Mouse (Mus musculus) intestine, postnatal 0 days (tissue): ENCODE measurements at regions not wholly inside any gene's neighbourhood (a gene's known extent, or its start where the extent isn't known, plus 50 kb on each side); places are given as distances from the start of the nearest gene placed in this dataset.

ENCODE experiments used
- ATAC-seq: fragments of 200-750 bp; cut with Nextera tagmentation; 2 replicates; pipeline ENCODE4 v1.8.0; 2017; ENCODE audit warnings: mild to moderate bottlenecking, moderate TSS enrichment, moderate library complexity
- H3K27ac ChIP-seq: fragments of 300-500 bp; sonication (generic); 2 replicates; pipeline ENCODE4 v1.5.1; 2014; ENCODE audit warnings: mild to moderate bottlenecking, low read depth, low read length, moderate library complexity
- H3K27me3 ChIP-seq: fragments of 300-500 bp; sonication (generic); replicated peaks from 2 replicates; pipeline ENCODE4 v1.6.1; 2014; ENCODE audit warnings: low read length, mixed read lengths; ENCODE audit not compliant: control insufficient read depth, insufficient read depth
- H3K36me3 ChIP-seq: fragments of 300-500 bp; sonication (generic); 2 replicates; pipeline ENCODE4 v1.6.1; 2014; ENCODE audit warnings: mild to moderate bottlenecking, moderate library complexity; ENCODE audit not compliant: control insufficient read depth, insufficient read depth
- H3K4me1 ChIP-seq: fragments of 300-500 bp; sonication (generic); replicated peaks from 2 replicates; pipeline ENCODE4 v1.6.1; 2014; ENCODE audit warnings: antibody characterized with exemption, low read length, mixed read lengths; ENCODE audit not compliant: control insufficient read depth, insufficient read depth
- H3K4me2 ChIP-seq: fragments of 300-500 bp; sonication (generic); replicated peaks from 2 replicates; pipeline ENCODE4 v1.6.1; 2014; ENCODE audit warnings: low read depth, mild to moderate bottlenecking, moderate library complexity
- H3K4me3 ChIP-seq: fragments of 300-500 bp; sonication (generic); 2 replicates; pipeline ENCODE4 v1.5.1; 2014; ENCODE audit warnings: low read depth, low read length
- H3K9ac ChIP-seq: fragments of 300-500 bp; sonication (generic); 2 replicates; pipeline ENCODE4 v1.6.1; 2014; ENCODE audit warnings: mild to moderate bottlenecking, low read depth, low read length
- H3K9me3 ChIP-seq: fragments of 300-500 bp; sonication (generic); 2 replicates; pipeline ENCODE4 v1.6.1; 2016; ENCODE audit warnings: mixed run types; ENCODE audit not compliant: control insufficient read depth
- CTCF ChIP-seq: sonication (generic); IDR thresholded peaks from 2 replicates; pipeline ENCODE4 v1.5.1; 2016; ENCODE audit warnings: low read depth, mild to moderate bottlenecking, control low read depth, antibody characterized with exemption, moderate library complexity
- WGBS: fragments of 180-500 bp; shearing (Covaris S2); extraction: QIAGEN DNeasy Blood & Tissue Kit; methylation state at CpG from one replicate; pipeline ENCODE4 v1.1.7; 2014; 5-methylcytosine and 5-hydroxymethylcytosine counted together

DNA sequence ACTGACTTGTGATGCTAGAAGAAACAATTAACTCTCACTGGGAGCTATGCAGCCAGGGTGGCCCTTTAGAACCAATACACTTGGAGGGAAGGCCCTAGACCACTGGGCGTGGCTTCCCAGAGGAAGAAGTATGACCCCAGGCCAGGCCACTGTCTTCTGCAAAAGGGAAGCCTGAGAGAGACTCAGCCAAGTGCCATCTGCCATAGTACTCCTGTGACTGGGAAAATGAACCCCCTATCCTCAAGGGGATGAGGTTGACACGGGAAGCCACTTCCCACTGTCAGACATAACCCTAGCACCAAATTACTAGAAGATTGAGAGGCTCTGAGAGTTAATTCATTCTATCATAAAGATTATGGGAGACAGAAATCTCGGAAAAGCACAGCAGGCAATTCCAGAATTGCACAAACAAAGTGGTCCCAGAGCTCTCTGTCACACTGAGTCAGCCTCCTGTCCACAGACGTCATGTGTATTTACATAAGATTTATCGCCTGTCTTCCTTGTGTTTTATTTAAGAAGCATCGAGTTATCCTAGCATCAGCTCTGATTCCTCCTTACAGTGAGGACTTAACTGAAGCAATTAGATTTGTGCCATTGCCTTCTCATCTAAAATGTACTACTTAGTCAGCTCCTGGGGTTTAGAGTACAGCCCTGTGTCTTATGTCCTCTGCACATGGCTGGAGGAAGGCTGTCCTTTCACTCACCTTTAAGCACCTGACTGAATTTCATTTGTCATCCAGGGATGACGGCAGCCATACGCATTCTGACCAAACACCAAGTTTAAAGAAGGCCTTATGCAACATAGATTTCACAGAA is 75.6 kb upstream of the Slc22a23 start:
- no peaks in the 10 kb centered on the region for H3K36me3 ChIP-seq
- no peaks in the 10 kb centered on the region for H3K9me3 ChIP-seq
- 41% methylated on average over 8 of the region's 8 CpGs for WGBS
- no peak overlapping the region for H3K4me3 ChIP-seq
- no peak for TF ChIP-seq CTCF
- H3K27ac ChIP-seq, result no peak overlapping the region
- no peaks in the 10 kb centered on the region for H3K4me1 ChIP-seq
- no peak for ATAC-seq
- no peak overlapping the region for H3K4me2 ChIP-seq
- H3K27me3 ChIP-seq, result no peaks in the 10 kb centered on the region
- no peak overlapping the region for H3K9ac ChIP-seq

- Histone ChIP-seq H3K4me1 (no peaks in the 10 kb centered on the region), H3K9ac (no peak overlapping the region), H3K9me3 (no peaks in the 10 kb centered on the region), H3K4me2 (no peak overlapping the region), H3K27ac (no peak overlapping the region), H3K36me3 (no peaks in the 10 kb centered on the region), H3K4me3 (no peak overlapping the region), H3K27me3 (no peaks in the 10 kb centered on the region)
- ATAC-seq, result no peak
- TF ChIP-seq CTCF, result no peak
- WGBS, result 70% methylated on average over 3 of the region's 3 CpGs
Observed at GRCm38 (mm10) chr13:34419061-34419460, 74.1 kb upstream of the Slc22a23 start.

GRCm38 (mm10) chr13:34416603-34417002 is 71.6 kb upstream of the Slc22a23 start:
- H3K9ac ChIP-seq, result no peak overlapping the region
- H3K4me2 ChIP-seq, result no peak overlapping the region
- WGBS, result 83% methylated on average over 2 of the region's 2 CpGs
- H3K27me3 ChIP-seq, result no peaks in the 10 kb centered on the region
- TF ChIP-seq CTCF, result no peak
- no peaks in the 10 kb centered on the region for H3K9me3 ChIP-seq
- H3K4me1 ChIP-seq, result no peaks in the 10 kb centered on the region
- H3K27ac ChIP-seq, result no peak overlapping the region
- H3K36me3 ChIP-seq, result no peaks in the 10 kb centered on the region
- no peak for ATAC-seq
- no peak overlapping the region for H3K4me3 ChIP-seq

GRCm38 (mm10) chr13:34414533-34414932 is 69.6 kb upstream of the Slc22a23 start:
- Histone ChIP-seq H3K27me3 (no peaks in the 10 kb centered on the region), H3K9me3 (no peaks in the 10 kb centered on the region), H3K4me2 (no peak overlapping the region), H3K4me1 (no peaks in the 10 kb centered on the region), H3K9ac (no peak overlapping the region), H3K4me3 (no peak overlapping the region), H3K27ac (no peak overlapping the region), H3K36me3 (no peaks in the 10 kb centered on the region)
- ATAC-seq, result no peak
- no peak for TF ChIP-seq CTCF
- WGBS, result 84% methylated on average over 2 of the region's 2 CpGs

GRCm38 (mm10) chr13:34408669-34409055 is 63.7 kb upstream of the Slc22a23 start:
- Histone ChIP-seq H3K27me3 (no peaks in the 10 kb centered on the region), H3K4me1 (peaks cover 15% of the 10 kb centered on the region; the same call in 1 of the 2 replicates), H3K27ac (no peak overlapping the region), H3K9me3 (no peaks in the 10 kb centered on the region), H3K4me3 (no peak overlapping the region), H3K9ac (no peak overlapping the region), H3K4me2 (no peak overlapping the region), H3K36me3 (no peaks in the 10 kb centered on the region)
- ATAC-seq, result no peak
- no peak for TF ChIP-seq CTCF
- WGBS, result 25% methylated on average over 2 of the region's 2 CpGs

- Histone ChIP-seq H3K4me3 (no peak overlapping the region), H3K4me1 (peaks cover 15% of the 10 kb centered on the region; the same call in 1 of the 2 replicates), H3K9ac (no peak overlapping the region), H3K9me3 (no peaks in the 10 kb centered on the region), H3K27me3 (no peaks in the 10 kb centered on the region), H3K27ac (no peak overlapping the region), H3K4me2 (no peak overlapping the region), H3K36me3 (no peaks in the 10 kb centered on the region)
- peak; percentile 33 for TF ChIP-seq CTCF
- peak; percentile 69 for ATAC-seq
- WGBS, result 44% methylated on average over 4 of the region's 4 CpGs
Observed at GRCm38 (mm10) chr13:34408007-34408668, 63.2 kb upstream of the Slc22a23 start.
